ENCODE assay signal across 18 mouse cellular contexts in genomic region chr7:74070836-74071235, GRCm38 (mm10).
"Had no signal": no experiment of that assay in that cellular context is flagged by ENCODE, and none has a peak within 500 bp of the region (broad histone marks: within the 10 kb centered on the region; RNA-seq: fewer than 3 reads in every experiment).

No protein-coding gene starts in this region.

- H3K36me3 ChIP-seq: midbrain, embryonic 10.5 days; midbrain, embryonic 13.5 days; neural tube, embryonic 13.5 days; neural tube, embryonic 15.5 days had no signal

- H3K9me3 ChIP-seq: midbrain, embryonic 10.5 days; midbrain, embryonic 13.5 days; neural tube, embryonic 13.5 days; neural tube, embryonic 15.5 days had no signal

- H3K27me3 ChIP-seq: midbrain, embryonic 13.5 days; neural tube, embryonic 13.5 days; neural tube, embryonic 15.5 days had no signal

- H3K4me1 ChIP-seq: midbrain, embryonic 13.5 days; neural tube, embryonic 13.5 days; neural tube, embryonic 15.5 days had no signal

- H3K27ac ChIP-seq: midbrain, embryonic 10.5 days; midbrain, embryonic 13.5 days; neural tube, embryonic 13.5 days; neural tube, embryonic 15.5 days had no signal

- H3K4me3 ChIP-seq: midbrain, embryonic 10.5 days; midbrain, embryonic 13.5 days; myocyte; neural tube, embryonic 13.5 days; neural tube, embryonic 15.5 days had no signal

- H3K4me2 ChIP-seq: lung, embryonic 14.5 days; midbrain, embryonic 13.5 days; neural tube, embryonic 13.5 days; neural tube, embryonic 15.5 days had no signal

- ATAC-seq: midbrain, embryonic 13.5 days; midbrain, embryonic 16.5 days had no signal

- DNase-seq: lung, adult 18-20 months; lung, embryonic 14.5 days; lung, postnatal 10 days; lung, postnatal 4 days; retina, postnatal 1 day; right cerebral cortex, adult 18-20 months; right cerebral cortex, postnatal 25 days; right cerebral cortex, postnatal 4 days; spleen, adult 18-20 months; thymus, adult 18-20 months; thymus, postnatal 14 days; thymus, postnatal 36 days had no signal

- H3K9ac ChIP-seq: lung, embryonic 14.5 days; midbrain, embryonic 13.5 days; neural tube, embryonic 13.5 days; neural tube, embryonic 15.5 days had no signal
